Mouse (Mus musculus): ENCODE data around the gene Atox1.

Atox1 gene

DNA sequence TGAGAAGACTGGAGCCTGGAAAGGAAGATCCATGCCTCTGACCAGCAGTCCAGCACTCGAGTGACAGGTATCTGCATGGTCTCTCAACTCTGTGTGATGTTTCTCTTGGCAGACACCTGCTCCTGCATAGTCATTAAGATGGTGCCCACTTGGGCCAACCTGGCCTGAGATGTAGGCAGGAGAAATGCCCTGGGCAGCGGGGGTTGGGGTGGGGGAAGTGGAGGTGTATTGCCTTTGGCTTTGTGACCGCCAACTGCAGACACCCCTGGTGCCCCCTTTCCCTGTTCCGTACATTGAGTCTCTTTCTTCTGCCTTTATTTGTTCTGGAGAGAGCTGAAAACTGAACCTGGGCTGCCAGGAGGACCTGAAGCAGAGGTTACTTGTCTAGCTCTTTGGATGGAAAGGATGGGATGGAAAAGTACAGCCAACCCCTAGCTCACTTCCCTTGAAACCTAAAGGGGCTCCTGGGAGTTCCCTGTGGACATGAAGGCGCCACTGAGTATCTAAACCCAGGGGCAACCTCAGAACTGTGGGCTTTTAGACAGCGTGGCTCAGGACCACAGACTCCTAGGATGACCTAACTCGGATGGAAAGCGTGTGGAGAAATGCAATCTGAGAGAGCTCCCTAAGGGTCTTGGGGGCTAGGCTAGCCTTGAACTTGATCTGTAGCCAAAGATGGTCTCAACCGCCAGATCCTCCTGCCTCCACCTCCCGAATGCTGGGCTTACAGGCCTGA is 48.2 kb downstream of the Atox1 start:
- DNase-seq, result no peak

DNA sequence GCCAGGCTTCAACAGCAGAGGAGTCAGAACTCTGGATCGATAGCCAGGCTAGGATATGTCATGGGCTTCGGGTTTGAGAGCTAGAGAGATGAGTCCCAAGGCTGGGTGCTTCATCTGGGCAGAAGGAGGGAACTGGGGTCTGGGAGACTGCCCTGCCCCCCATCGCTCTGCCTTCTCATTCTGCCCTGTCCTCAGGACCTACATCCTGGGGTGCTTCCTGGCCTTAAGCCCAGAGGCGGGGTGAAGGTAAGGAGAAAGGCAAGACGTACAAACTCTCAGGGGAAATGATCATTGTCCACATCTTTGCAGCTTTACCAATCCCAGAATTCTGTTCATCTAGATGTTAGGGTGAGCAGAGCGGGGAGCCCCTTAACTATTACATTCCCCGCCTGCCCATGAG is 49.0 kb downstream of the Atox1 start:
- no peak for DNase-seq

DNA sequence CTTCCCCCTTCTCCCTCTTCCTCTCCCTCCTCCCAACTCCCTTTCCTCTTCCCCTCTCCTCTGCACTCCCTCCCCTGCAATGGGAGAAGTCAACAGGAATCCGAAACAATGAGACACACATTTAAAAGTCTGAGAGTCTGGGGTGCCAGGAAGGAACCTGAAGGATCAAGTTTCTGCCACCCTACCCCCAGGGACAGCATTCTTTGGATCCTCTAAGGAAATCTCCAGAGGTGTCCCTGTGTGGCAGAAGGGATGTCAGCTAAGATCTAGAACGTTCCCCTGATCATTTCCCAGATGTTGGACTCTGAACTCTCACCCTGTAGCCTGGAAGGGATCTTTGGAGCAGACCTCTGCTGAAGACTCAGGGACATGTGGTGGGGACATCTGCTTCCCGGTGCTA is 50.5 kb downstream of the Atox1 start:
- no peak for DNase-seq

DNA sequence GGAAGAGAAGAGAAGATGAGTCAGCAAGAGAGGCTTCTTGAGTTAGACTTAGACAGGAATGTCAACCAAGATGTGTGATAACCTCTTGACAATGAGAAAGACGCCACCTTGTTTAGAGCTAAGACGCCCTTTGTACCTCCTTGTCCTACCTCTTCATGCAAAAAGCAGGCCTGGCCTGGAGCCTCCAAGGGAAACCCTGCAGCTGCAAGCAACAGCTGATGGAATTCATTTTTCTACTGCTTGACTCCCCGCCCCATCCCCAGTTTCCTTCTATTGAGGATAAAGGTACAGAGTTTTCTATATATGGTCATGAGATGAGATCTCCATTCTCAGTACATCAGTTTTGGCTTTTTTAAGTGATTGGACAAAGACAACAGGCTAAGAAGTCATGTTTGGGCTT is 51.0 kb downstream of the Atox1 start:
- DNase-seq, result no peak

DNA sequence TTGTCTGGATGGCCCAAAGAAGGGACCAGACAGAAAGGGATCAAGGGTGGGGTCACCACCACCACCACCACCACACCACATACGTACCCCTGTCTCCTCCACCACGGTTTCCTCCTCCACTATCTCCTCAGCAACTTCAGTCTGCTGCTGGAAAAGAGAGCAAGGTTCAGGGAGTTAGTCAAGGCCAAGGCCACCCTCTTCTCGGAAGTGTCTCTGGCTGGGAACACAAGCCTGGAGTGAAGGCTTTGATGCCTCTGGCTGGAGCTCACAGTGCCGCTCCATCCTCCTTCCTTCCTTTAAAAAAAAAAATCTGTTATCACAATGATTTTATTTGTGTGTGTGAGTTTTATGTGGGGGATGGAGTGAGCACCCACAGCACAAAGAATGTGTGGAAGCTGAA is 53.9 kb downstream of the Atox1 start:
- no peak for DNase-seq

DNA sequence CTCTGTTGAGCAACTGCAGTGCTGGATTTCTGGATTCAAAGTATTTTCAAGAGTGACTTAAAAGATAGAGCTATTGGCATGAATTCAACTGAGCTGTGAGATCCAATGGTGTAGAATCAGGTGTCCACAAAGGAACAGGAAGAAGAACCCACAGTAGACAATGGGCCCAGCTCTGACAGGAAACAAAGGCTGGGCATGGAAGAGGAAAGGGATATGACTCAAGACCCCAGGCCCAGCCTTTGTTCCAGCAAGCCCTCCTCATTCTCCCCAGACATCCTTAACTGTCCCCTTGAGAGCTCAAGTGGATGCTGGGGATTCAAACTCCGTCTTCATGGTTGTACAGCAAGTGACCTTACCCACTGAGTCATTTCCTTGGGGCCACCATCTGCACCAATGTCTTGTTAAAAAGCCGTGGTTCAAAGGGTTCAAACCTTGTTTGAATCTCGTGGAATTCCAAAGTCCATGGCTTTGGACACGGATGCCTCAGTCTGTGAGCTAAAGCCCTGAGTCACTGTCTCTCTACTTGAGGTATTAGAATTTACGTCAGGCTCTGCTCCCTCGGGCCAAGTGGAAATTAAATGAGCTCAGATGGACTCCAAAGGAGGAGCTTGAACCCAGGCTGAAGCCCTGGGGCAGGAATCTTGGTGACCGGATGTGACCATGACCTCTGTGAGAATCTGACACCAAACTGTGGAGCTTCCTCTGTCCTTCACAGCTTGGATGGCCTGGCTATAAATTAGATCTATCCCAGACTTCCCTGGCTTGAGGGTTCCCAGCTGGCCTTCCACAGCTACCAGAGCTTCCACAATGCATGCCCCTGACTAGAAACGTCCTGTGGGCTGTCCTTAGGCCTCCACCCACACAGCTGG is 55.2 kb downstream of the Atox1 start:
- peak; percentile 80 for DNase-seq

DNA sequence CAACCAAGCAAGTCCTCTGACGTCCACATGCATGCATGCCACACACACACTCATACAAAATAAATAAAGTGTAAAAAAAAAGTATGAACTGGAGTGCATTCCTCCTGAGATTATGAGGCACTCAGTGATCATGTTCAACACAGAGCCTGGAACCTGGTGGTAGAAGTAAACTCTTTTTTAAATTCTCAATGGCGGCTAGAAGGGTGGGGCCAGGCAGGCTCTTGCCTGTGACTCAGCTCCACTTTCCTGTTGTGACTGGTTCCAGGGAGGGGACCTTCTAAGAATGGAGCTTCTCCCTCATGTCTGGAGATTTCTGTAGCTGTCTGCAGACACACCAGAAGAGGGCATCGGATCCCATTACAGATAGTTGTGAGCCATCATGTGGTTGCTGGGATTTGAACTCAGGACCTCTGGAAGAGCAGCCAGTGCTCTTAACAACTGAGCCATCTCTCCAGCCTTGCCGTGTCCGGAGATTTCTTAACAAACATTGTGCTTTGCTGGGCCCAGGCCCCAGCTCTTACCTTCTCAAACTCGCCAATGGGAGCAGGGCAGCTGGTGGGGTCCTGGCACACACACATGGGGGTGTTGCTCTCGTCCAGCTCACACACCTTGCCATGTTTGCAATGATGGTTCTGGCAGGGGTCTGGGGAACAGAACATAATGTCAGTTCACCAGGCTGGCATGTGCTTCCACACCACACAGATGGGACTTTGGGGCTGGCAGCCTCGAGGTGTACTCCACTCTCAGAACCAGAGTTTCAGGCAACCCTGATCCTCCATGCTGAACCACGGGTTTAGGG is 56.2 kb downstream of the Atox1 start:
- DNase-seq, result no peak

DNA sequence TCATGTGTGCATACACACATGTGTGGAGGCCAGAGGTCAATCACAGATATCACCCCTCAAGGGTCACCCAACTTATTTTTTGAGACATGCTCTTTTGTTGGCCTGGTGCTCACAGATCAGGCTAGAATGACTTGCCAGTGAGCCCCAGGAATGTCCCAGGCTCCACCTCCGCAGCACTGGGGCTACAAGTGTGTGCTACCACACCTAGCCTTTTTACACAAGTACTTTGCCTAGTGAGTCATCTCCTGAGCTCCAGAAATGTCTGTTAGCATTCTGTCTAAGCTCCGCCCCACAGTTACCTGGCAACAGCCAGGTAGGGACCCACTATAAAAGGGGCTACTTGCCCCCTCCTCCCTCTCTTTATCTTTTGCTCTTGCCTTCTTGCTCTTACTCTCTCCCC is 60.2 kb downstream of the Atox1 start:
- DNase-seq, result no peak

DNA sequence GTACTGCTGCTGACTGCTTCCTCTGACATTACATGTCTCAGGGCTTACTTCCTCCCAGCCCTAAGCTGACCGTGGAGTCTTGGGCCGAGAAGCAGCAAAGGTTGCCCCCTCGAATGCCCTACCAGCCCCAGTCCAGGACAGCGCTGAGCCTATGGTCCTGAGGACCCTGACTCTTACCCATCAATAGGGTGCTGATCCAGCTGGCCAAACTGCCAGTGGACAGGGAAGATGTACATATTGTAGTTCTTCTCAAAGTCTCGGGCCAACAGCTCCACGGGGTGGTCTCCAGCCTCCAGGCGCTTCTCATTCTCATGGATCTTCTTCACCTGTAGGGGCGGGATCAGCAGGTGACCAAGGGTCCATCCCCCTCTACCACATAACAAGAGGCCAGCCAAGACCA is 62.7 kb downstream of the Atox1 start:
- DNase-seq, result no peak

DNA sequence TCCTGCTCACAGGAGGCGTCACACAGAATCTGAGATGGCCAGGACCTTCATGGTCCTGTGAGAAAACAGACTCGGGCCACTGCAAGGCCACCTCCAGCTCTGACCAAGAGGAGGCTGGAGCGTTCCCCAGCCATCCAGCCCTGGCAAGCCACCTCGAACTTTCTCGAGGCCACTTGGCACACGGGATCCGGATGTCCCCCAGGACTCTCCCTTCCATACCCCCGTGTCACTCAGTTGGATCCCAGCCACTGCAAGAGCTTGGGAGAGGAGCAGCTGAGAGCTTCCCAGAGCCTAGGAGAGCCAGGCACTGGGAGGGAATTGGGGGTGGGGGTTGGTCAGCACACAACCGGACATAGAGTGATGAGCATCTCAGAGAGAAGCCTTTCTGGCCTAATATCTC is 63.6 kb downstream of the Atox1 start:
- peak; percentile 33 for DNase-seq

DNA sequence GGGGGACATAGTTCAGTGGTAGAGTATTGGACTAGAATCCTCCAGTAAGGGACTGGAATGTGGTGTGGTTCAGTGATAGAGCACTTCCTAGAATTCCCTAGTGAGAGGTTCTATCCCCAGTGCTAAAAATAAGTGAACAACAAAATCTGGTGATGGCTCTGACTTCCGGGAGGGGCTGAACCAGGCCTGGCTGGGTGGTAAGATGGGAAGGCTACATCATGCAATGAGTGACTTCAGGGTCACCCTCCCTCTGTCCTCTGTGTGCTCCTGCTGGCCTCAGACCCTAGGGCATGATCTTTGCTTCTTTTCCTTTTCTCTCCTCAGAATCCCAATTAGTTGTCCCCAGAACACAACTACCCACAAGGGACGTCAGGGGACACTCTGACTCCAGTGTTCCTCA is 64.0 kb downstream of the Atox1 start:
- peak; percentile 32 for DNase-seq
